Mouse (Mus musculus) midbrain, postnatal 0 days (tissue): ENCODE results near the gene Ckmt2. TPM values are rescaled to one million over a fixed set of nuclear protein-coding genes. Genes with fewer than 3 reads are reported as not detected.
A peak's percentile ranks its signal among the peaks of the same experiment; 100 is the strongest.

Experiments used
- ATAC-seq: fragments of 200-750 bp; cut with Nextera tagmentation; 2 replicates; pipeline ENCODE4 v1.8.0; 2017; ENCODE audit warnings: moderate number of reproducible peaks, mild to moderate bottlenecking, moderate TSS enrichment, moderate library complexity; ENCODE audit not compliant: low FRiP score
- DNase-seq: peaks from one replicate; pipeline ENCODE4 v3.0.0-alpha.2; 2015; ENCODE audit warnings: low spot score
- H3K27ac ChIP-seq: fragments of 300-500 bp; sonication (generic); 2 replicates; pipeline ENCODE4 v1.5.1; 2014; ENCODE audit warnings: low read depth, mild to moderate bottlenecking, low read length, mixed read lengths
- H3K27me3 ChIP-seq: fragments of 300-500 bp; sonication (generic); 2 replicates; pipeline ENCODE4 v1.6.1; 2014; ENCODE audit warnings: low read length, control low read depth, mixed read lengths; ENCODE audit not compliant: insufficient read depth
- H3K36me3 ChIP-seq: fragments of 300-500 bp; sonication (generic); 2 replicates; pipeline ENCODE4 v1.6.1; 2014; ENCODE audit warnings: low read length, control low read depth, mixed read lengths; ENCODE audit not compliant: insufficient read depth
- H3K4me1 ChIP-seq: fragments of 300-500 bp; sonication (generic); 2 replicates; pipeline ENCODE4 v1.6.1; 2014; ENCODE audit warnings: mild to moderate bottlenecking, control low read depth, antibody characterized with exemption, low read length, mixed read lengths; ENCODE audit not compliant: insufficient read depth
- H3K4me2 ChIP-seq: fragments of 300-500 bp; sonication (generic); 2 replicates; pipeline ENCODE4 v1.6.1; 2014; ENCODE audit warnings: low read depth, mild to moderate bottlenecking, low read length, mixed read lengths; ENCODE audit not compliant: poor library complexity, severe bottlenecking
- H3K4me3 ChIP-seq: fragments of 300-500 bp; sonication (generic); 2 replicates; pipeline ENCODE4 v1.5.1; 2014; ENCODE audit warnings: low read depth, mild to moderate bottlenecking, low read length, moderate library complexity
- H3K9ac ChIP-seq: fragments of 300-500 bp; sonication (generic); replicated peaks from 2 replicates; pipeline ENCODE4 v1.6.1; 2014; ENCODE audit warnings: mild to moderate bottlenecking, low read length, moderate library complexity, mixed read lengths; ENCODE audit not compliant: poor library complexity, severe bottlenecking
- H3K9me3 ChIP-seq: fragments of 300-500 bp; sonication (generic); 2 replicates; pipeline ENCODE4 v1.6.1; 2016; ENCODE audit warnings: low read length, control low read depth
- CTCF ChIP-seq: IDR thresholded peaks from 2 replicates; pipeline ENCODE4 v1.5.1; 2016; ENCODE audit warnings: antibody characterized with exemption, mild to moderate bottlenecking
- WGBS: fragments of 180-500 bp; shearing (Covaris S2); extraction: QIAGEN DNeasy Blood & Tissue Kit; methylation state at CpG from one replicate; pipeline ENCODE4 v1.1.7; 2014; 5-methylcytosine and 5-hydroxymethylcytosine counted together
- polyA plus RNA-seq: library from polyadenylated mRNA; unstranded; fragments of >200 nt; fragmentation: Nextera tagmentation; extraction: Ambion mirVana; gene quantifications from 2 replicates; pipeline ENCODE4 v1.2.1, GENCODE M21; 2015
- total RNA-seq: library from RNA; depleted of rRNA; stranded (reverse); fragments of >200 nt; gene quantifications from 2 replicates; pipeline ENCODE4 v1.2.3, GENCODE M21; 2014

Ckmt2 gene
- total and polyA plus RNA-seq, 2 experiments from 2014 or later, result not detected

DNA sequence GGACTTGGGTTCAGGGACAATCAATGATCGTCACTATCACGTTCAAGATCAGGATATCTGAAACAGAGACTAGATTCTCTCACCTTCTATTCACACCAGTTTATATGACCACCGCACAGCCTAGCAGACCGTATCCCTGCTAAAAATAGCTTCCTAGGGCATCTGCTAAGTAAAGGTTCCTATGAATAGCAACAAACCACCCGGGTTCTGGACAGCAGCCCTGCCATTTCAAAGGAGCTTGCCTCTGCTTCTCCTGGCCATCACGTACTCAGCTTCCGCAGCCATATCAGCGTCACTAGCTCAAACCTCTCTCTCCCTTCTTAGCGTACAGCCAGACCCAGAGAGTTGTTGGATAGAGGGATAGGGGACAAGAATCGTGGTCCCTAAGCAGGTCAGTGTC, 665 bp upstream of the Ckmt2 start:
- DNase-seq (no peak), ATAC-seq (no peak)
- H3K4me1 ChIP-seq, result no peaks in the 10 kb centered on the region
- no peak overlapping the region for H3K9ac ChIP-seq
- WGBS, result 85% methylated on average over 10 of the region's 10 CpGs
- no peaks in the 10 kb centered on the region for H3K27me3 ChIP-seq
- no peak overlapping the region for H3K4me2 ChIP-seq
- H3K27ac ChIP-seq, result no peak overlapping the region
- no peak overlapping the region for H3K4me3 ChIP-seq
- no peak for TF ChIP-seq CTCF
- H3K36me3 ChIP-seq, result no peaks in the 10 kb centered on the region
- no peaks in the 10 kb centered on the region for H3K9me3 ChIP-seq

DNA sequence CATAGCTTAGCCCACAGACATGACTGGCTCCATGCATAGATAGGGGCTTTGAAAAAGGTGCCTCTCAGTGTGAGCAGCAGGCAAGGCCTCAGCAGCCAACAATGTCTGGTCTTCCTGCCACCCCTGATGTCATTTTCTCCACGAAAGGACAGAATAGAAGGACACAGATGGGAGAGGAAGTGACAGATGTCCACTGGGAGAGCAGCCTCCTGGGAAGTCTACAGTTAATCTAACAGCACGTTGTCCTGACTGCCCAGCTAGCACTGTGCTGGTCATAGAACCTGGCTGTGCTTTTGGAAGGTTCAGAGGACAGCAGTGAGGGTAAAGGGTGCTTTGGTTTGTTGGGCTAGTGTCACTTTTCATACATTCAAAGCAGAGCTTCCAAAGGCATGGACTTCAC, 1.1 kb downstream of the Ckmt2 start:
- no peak for ATAC-seq
- H3K27ac ChIP-seq, result no peak overlapping the region
- no peak overlapping the region for H3K4me2 ChIP-seq
- no peak for DNase-seq
- H3K9ac ChIP-seq, result no peak overlapping the region
- H3K4me3 ChIP-seq, result no peak overlapping the region
- H3K4me1 ChIP-seq, result no peaks in the 10 kb centered on the region
- no peaks in the 10 kb centered on the region for H3K27me3 ChIP-seq
- no peaks in the 10 kb centered on the region for H3K9me3 ChIP-seq
- TF ChIP-seq CTCF, result no peak
- 47% methylated on average over 2 of the region's 2 CpGs for WGBS
- H3K36me3 ChIP-seq, result no peaks in the 10 kb centered on the region

DNA sequence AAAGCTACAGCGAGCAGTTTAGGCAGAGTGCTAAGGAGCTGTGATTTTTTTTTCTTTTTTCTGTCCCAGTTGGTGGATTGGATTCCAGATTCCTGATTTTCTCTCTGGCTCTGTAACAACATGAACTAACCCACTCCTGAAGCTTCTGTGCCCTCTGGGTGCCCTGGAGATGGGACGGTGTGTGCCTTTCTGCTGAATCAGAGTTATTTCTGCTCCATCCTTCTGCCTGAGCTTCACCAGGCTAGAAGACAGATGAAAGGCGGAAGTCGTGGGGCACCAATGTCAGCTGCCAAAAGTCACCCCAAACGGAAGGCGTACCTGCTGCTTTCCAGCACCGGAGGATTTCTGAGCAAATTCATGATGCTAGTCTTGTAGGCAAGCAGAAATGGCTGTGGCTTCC, 2.1 kb downstream of the Ckmt2 start:
- Histone ChIP-seq H3K4me1 (no peaks in the 10 kb centered on the region), H3K4me2 (no peak overlapping the region), H3K27me3 (no peaks in the 10 kb centered on the region), H3K27ac (no peak overlapping the region), H3K36me3 (no peaks in the 10 kb centered on the region), H3K4me3 (no peak overlapping the region), H3K9me3 (no peaks in the 10 kb centered on the region), H3K9ac (no peak overlapping the region)
- WGBS, result 89% methylated on average over 7 of the region's 7 CpGs
- TF ChIP-seq CTCF, result no peak
- DNase-seq, result no peak
- ATAC-seq, result no peak

DNA sequence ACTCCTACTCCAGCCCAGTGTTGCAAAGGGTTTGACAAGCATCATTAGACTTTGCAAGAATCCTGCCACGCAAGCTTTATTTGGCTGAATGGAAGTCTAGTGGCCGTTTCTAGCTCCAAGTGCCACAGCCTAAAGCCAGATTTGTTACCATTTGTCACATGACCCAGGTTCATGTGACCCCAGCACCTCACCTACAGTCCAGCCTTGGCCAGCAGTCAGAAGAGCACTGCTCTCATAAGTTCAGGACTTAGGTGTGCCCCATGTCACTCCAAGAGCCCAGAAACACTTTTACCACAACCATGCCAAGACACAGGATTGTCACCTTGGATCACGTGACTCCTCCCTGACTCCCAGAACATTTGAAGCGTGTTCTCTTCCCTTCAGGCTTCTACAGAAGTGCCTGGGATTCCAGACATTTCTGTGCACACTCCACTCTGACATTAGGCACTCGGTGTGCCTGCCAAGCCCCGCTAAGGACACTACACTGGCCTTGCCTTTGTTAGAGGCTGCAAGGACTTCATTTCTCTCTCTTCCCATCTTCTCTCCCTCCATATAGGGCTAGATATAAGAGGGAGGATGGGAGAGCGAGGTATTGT, 2.9 kb downstream of the Ckmt2 start:
- no peak for TF ChIP-seq CTCF
- ATAC-seq (no peak), DNase-seq (no peak)
- Histone ChIP-seq H3K9ac (no peak overlapping the region), H3K9me3 (no peaks in the 10 kb centered on the region), H3K4me2 (no peak overlapping the region), H3K27ac (no peak overlapping the region), H3K4me3 (no peak overlapping the region), H3K4me1 (no peaks in the 10 kb centered on the region), H3K36me3 (no peaks in the 10 kb centered on the region), H3K27me3 (no peaks in the 10 kb centered on the region)
- 80% methylated on average over 7 of the region's 7 CpGs for WGBS

DNA sequence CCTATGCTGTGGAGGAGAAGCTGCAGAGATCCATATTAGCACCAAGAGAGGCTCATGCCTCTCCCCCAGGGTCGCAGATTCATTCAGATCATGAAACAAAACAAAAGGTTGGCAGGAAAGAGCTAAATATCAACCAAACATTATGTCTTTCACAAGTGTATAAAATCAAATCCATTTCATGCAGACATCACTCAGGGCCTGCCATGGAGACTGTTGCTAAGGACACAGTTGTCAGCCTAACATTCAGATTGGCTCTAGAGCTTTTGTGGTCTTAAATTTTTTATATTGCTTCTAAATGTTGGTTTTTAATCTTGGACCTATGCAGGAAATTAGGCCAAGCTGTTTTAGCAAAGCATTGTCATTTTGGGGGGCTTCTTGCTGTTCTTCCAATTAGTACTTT, 8.1 kb downstream of the Ckmt2 start:
- WGBS, result 65% methylated on average over 1 of the region's 1 CpGs
- Histone ChIP-seq H3K27me3 (no peaks in the 10 kb centered on the region), H3K9ac (no peak overlapping the region), H3K27ac (peak overlapping the region; percentile 55), H3K9me3 (no peaks in the 10 kb centered on the region), H3K4me2 (no peak overlapping the region), H3K4me3 (no peak overlapping the region), H3K36me3 (no peaks in the 10 kb centered on the region), H3K4me1 (no peaks in the 10 kb centered on the region)
- no peak for TF ChIP-seq CTCF
- ATAC-seq (0 out of 2 replicates have a peak, but pooled peaks have one; percentile 49), DNase-seq (no peak)

DNA sequence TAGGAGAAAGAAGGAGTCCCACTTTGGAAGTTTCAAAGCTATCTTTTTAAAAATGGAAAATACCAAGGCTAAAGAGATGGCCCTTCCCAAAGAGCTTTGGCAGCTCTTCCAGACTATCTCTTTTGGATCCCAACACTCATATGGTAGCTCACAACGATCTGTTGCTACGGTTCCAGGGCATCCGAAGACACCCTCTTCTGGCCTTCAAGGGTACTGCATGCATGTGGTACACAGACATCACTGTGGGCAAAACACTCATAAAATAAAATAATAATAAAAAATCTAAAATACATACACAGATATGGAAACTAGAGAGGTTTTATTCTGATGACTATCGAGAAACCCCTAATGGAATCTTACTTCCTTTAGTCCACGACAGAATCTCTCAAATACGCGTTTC, 17.9 kb downstream of the Ckmt2 start:
- peak; percentile 51 for TF ChIP-seq CTCF
- no peaks in the 10 kb centered on the region for H3K36me3 ChIP-seq
- DNase-seq, result no peak
- H3K27me3 ChIP-seq, result no peaks in the 10 kb centered on the region
- H3K4me1 ChIP-seq, result no peaks in the 10 kb centered on the region
- H3K4me3 ChIP-seq, result no peak overlapping the region
- ATAC-seq, result no peak
- 82% methylated on average over 7 of the region's 7 CpGs for WGBS
- no peak overlapping the region for H3K4me2 ChIP-seq
- H3K27ac ChIP-seq, result no peak overlapping the region
- H3K9ac ChIP-seq, result no peak overlapping the region
- H3K9me3 ChIP-seq, result no peaks in the 10 kb centered on the region
